Mouse (Mus musculus): ENCODE data around the gene Naaladl1. TPM values are rescaled to one million over a fixed set of nuclear protein-coding genes. Genes with fewer than 3 reads are reported as not detected.

The Naaladl1 gene
- polyA plus RNA-seq, 1 experiment = 0.49 TPM

DNA sequence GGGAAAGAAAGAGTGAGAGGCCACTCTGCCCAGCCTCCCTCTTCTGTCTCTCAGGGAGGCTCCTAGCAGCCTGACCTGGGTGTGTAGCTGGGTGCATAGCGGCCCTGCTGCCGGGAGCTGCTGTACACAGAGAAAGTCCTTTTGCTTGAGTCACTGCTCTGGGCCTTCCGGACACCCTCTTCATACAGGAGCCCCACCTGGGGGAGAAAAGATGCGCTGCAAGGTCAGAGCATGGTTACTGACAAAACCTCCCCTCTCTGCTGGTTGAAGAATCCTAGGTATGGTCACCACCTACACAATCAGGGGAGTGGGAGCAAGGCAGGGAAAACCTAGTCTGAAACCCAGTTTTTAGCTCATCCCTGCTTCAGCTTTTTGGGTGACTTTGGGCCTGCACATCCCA lies 36.6 kb upstream of the Naaladl1 start:
- H3K4me3 ChIP-seq (ENCODE audit: extremely low read depth, insufficient read depth, insufficient read length) = no peak overlapping the region
- DNase-seq (ENCODE audit: low read depth in 1 of 2, low spot score in 2 of 2) = no peak
- H3K36me3 ChIP-seq (ENCODE audit: control insufficient read depth, insufficient read depth, low read length) = peaks cover 11% of the 10 kb centered on the region
- WGBS = 89% methylated on average over 4 of the region's 4 CpGs
- no peak overlapping the region for H3K27ac ChIP-seq (ENCODE audit: insufficient read depth, low read length)
- no peak for TF ChIP-seq POLR2A (IDR thresholded peaks at IDR 0.05; ENCODE audit: low read depth, low read length)
- TF ChIP-seq CTCF (IDR thresholded peaks at IDR 0.05; ENCODE audit: extremely low read depth, insufficient read depth, insufficient read length, insufficient replicate concordance) = no peak
- H3K27me3 ChIP-seq (ENCODE audit: control insufficient read depth, insufficient read depth, low read length) = no peaks in the 10 kb centered on the region
- H3K4me1 ChIP-seq (ENCODE audit: control insufficient read depth, insufficient read depth, insufficient read length) = peaks cover 7% of the 10 kb centered on the region

DNA sequence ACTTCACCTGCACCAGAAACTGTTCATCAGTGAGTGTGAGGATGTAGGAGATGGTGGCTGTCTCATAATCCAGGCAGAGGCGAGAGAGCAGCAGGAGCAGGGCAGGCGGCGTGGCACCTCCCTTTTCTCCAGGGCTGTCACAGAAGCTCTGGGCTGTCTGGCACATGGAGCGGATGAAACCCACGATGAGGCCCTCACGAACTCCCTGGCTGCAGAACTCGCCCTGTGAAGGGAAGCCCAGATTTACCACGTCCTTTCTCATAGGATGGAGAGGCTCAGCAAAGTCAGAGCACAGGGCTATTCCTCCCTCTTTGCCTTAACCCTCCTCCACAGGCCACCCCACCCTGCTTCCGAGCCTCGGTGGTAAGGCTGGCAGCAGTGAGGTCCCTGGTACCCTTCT lies 35.7 kb upstream of the Naaladl1 start:
- Histone ChIP-seq H3K27ac (ENCODE audit: insufficient read depth, low read length) (no peak overlapping the region), H3K27me3 (ENCODE audit: control insufficient read depth, insufficient read depth, low read length) (no peaks in the 10 kb centered on the region), H3K4me1 (ENCODE audit: control insufficient read depth, insufficient read depth, insufficient read length) (peaks cover 7% of the 10 kb centered on the region), H3K36me3 (ENCODE audit: control insufficient read depth, insufficient read depth, low read length) (peaks cover 11% of the 10 kb centered on the region), H3K4me3 (ENCODE audit: extremely low read depth, insufficient read depth, insufficient read length) (no peak overlapping the region)
- TF ChIP-seq POLR2A (IDR thresholded peaks at IDR 0.05; ENCODE audit: low read depth, low read length) = no peak
- TF ChIP-seq CTCF (IDR thresholded peaks at IDR 0.05; ENCODE audit: extremely low read depth, insufficient read depth, insufficient read length, insufficient replicate concordance) = no peak
- no peak for DNase-seq (ENCODE audit: low read depth in 1 of 2, low spot score in 2 of 2)
- 86% methylated on average over 10 of the region's 10 CpGs for WGBS

- Histone ChIP-seq H3K4me3 (ENCODE audit: extremely low read depth, insufficient read depth, insufficient read length) (no peak overlapping the region; the same call in 1 of the 2 replicates), H3K4me1 (ENCODE audit: control insufficient read depth, insufficient read depth, insufficient read length) (peaks cover 7% of the 10 kb centered on the region)
- 90% methylated on average over 31 of the region's 31 CpGs for WGBS
Observed at GRCm38 (mm10) chr19:6070571-6071250, 34.9 kb upstream of the Naaladl1 start.

GRCm38 (mm10) chr19:6071261-6071660 lies 34.3 kb upstream of the Naaladl1 start:
- no peak for DNase-seq (ENCODE audit: low read depth in 1 of 2, low spot score in 2 of 2)
- TF ChIP-seq CTCF (IDR thresholded peaks at IDR 0.05; ENCODE audit: extremely low read depth, insufficient read depth, insufficient read length, insufficient replicate concordance) (no peak), POLR2A (IDR thresholded peaks at IDR 0.05; ENCODE audit: low read depth, low read length) (no peak; the same call in 1 of the 2 replicates)
- Histone ChIP-seq H3K4me3 (ENCODE audit: extremely low read depth, insufficient read depth, insufficient read length) (no peak overlapping the region; the same call in 1 of the 2 replicates), H3K4me1 (ENCODE audit: control insufficient read depth, insufficient read depth, insufficient read length) (peaks cover 9% of the 10 kb centered on the region), H3K27me3 (ENCODE audit: control insufficient read depth, insufficient read depth, low read length) (no peaks in the 10 kb centered on the region), H3K27ac (ENCODE audit: insufficient read depth, low read length) (peak overlapping the region; percentile 68), H3K36me3 (ENCODE audit: control insufficient read depth, insufficient read depth, low read length) (peaks cover 11% of the 10 kb centered on the region)
- WGBS = 79% methylated on average over 19 of the region's 19 CpGs

More at GRCm38 (mm10) chr19:6070571-6071250, 34.9 kb upstream of the Naaladl1 start:
- Histone ChIP-seq H3K27ac (ENCODE audit: insufficient read depth, low read length) (peak overlapping the region; percentile 68), H3K27me3 (ENCODE audit: control insufficient read depth, insufficient read depth, low read length) (no peaks in the 10 kb centered on the region), H3K36me3 (ENCODE audit: control insufficient read depth, insufficient read depth, low read length) (peaks cover 11% of the 10 kb centered on the region)
- DNase-seq (ENCODE audit: low read depth in 1 of 2, low spot score in 2 of 2) = no peak
- TF ChIP-seq CTCF (IDR thresholded peaks at IDR 0.05; ENCODE audit: extremely low read depth, insufficient read depth, insufficient read length, insufficient replicate concordance) (no peak), POLR2A (IDR thresholded peaks at IDR 0.05; ENCODE audit: low read depth, low read length) (no peak)

- no peak overlapping the region for H3K4me3 ChIP-seq (ENCODE audit: extremely low read depth, insufficient read depth, insufficient read length)
- TF ChIP-seq POLR2A (IDR thresholded peaks at IDR 0.05; ENCODE audit: low read depth, low read length) = no peak
- TF ChIP-seq CTCF (IDR thresholded peaks at IDR 0.05; ENCODE audit: extremely low read depth, insufficient read depth, insufficient read length, insufficient replicate concordance) = no peak
- H3K27me3 ChIP-seq (ENCODE audit: control insufficient read depth, insufficient read depth, low read length) = no peaks in the 10 kb centered on the region
- peaks cover 7% of the 10 kb centered on the region for H3K4me1 ChIP-seq (ENCODE audit: control insufficient read depth, insufficient read depth, insufficient read length)
- WGBS = 80% methylated on average over 5 of the region's 5 CpGs
- H3K36me3 ChIP-seq (ENCODE audit: control insufficient read depth, insufficient read depth, low read length) = peaks cover 11% of the 10 kb centered on the region
- H3K27ac ChIP-seq (ENCODE audit: insufficient read depth, low read length) = peak overlapping the region; percentile 11; the same call in 1 of the 2 replicates
- no peak for DNase-seq (ENCODE audit: low read depth in 1 of 2, low spot score in 2 of 2)
Observed at GRCm38 (mm10) chr19:6073889-6074288, 31.7 kb upstream of the Naaladl1 start.

DNA sequence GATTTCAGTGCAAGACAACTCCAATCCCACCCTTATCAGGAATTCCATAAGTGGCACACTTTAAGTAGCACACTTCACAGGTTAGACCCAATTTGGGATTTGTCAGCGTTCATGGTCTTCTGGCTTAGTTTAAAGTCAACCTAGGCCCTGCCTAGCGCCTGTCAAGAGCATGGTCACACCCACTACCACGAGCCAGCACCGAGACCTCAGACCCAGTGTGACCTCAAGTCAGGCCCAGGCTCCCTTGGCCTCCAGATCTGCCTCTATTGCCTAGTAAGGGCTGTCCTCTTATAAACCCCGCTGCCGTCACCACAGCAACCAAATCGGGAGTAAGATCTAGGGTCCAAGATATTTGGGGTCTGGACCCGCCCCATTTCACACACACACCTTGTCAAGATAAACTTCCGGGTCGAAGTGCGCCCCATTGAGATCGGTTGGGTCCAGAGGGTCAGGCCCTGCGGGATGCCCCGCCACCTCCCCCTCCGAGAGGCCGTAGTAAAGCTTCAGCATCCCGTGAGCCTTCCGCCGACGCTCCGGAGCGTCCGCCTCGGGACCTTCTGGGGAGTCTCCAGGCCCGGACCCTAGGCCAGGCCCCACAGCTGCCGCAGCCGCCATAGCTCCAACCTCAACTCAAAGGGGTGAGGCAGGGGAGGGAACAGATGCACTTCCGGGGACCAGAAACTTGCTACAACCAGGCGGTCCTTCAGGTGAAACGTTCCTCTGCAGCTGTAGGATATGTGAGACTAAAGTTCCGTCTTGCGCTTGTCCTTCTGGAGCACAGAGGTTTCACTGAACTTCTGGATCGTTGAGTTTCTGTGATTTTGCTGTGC lies 28.8 kb upstream of the Naaladl1 start, which contains the start of gene Vps51:
TSS of gene Vps51 (minus strand) at position 668 of the 830 bp plus-strand sequence.
- TF ChIP-seq POLR2A (IDR thresholded peaks at IDR 0.05; ENCODE audit: low read depth, low read length) (no peak), CTCF (IDR thresholded peaks at IDR 0.05; ENCODE audit: extremely low read depth, insufficient read depth, insufficient read length, insufficient replicate concordance) (no peak)
- peak within 1 kb of the TSS; percentile 81 for H3K27ac ChIP-seq (ENCODE audit: insufficient read depth, low read length)
- 1% methylated on average over 33 of the region's 33 CpGs for WGBS
- H3K4me1 ChIP-seq (ENCODE audit: control insufficient read depth, insufficient read depth, insufficient read length) = peaks cover 7% of the 10 kb centered on the region; the same call in 1 of the 2 replicates
- peak within 1 kb of the TSS; percentile 85 for H3K4me3 ChIP-seq (ENCODE audit: extremely low read depth, insufficient read depth, insufficient read length)
- H3K27me3 ChIP-seq (ENCODE audit: control insufficient read depth, insufficient read depth, low read length) = no peaks in the 10 kb centered on the region
- peak; percentile 83 to 89 for DNase-seq (ENCODE audit: low read depth in 1 of 2, low spot score in 2 of 2)
- H3K36me3 ChIP-seq (ENCODE audit: control insufficient read depth, insufficient read depth, low read length) = peaks cover 12% of the 10 kb centered on the region

Data from spleen, adult 2 months (tissue).